Mouse (Mus musculus) heart, postnatal 25 days (tissue): ENCODE data around the gene Scpep1. TPM values are rescaled to one million over a fixed set of nuclear protein-coding genes. Genes with fewer than 3 reads are reported as not detected.

Experiments
- DNase-seq: peaks from one replicate; pipeline ENCODE4 v3.0.0; 2022; ENCODE audit warnings: low spot score
- intact Hi-C: fragments of 180-260 bp; cut with DNase I; formaldehyde crosslinking; loops from one replicate; pipeline ENCODE4 v1.15.1; 2025
- total RNA-seq, 2 experiments: library from RNA; stranded (reverse); gene quantifications; 2 replicates each; pipeline ENCODE4 v1.2.3; 2021

The Scpep1 gene
- total RNA-seq, 2 experiments from 2014 or later, result 16.8 to 20.3 TPM

DNA sequence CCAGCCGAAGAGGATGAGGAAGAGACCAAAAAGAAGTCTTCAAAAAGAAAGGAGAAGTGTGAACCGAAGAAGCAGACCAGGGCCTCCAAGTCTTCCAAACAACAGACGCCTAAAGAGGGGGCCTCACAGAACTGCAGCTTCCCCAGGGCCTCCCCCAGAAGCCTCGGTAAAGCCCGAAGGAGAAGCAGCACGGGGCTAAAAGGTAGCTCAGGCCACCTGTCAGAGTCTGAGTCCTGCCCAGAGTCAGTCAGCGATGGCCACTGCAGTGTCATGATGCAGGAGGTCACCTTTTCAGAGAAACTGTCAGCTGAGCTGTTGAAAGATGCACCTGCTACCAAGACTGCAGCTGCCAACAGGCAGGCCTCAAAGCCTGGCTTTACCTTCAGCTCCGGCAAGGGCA is 26.1 kb upstream of the Scpep1 start:
- no peak for DNase-seq
- intact Hi-C loops, result loop anchor here (10.0 kb wide), 1 partner anchor 183 kb away; no protein-coding TSS in a partner anchor

DNA sequence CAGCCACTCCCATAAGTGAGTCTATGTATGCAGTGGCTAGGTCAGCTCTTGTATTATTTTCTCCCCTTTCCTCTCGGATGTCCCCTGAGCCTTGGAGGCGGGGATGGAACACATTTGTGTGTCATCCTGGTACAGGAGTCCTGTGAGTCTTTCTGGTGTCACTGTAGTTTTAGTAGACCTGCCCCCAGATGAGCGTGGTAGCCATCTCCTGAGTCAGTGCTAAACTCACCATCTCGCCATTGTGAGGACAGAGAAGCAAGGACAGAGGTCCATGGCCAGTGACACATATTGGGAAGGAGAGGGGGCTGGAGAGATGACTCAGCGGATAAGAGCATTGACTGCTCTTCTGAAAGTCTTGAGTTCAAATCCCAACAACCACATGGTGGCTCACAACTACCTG is 21.9 kb upstream of the Scpep1 start:
- no peak for DNase-seq
- intact Hi-C loops, result no loop called here

DNA sequence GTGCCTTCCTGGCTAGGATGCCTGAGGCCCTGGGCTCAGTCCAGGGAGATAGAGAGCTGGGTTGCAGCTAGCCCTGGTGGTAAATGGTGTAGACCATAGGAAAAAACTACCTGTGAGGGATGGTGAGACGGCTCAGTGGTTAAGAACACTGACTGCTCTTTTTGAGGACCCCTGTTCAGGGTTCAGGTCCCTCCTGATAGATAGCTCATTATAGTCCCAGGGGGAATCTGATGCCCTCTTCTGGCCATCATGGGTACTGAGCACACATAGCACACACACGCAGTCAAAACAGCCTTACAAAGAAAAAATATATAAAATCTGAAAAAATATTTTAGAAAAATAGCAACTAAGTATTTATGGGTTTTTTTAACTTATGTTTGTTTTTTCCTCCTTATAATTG is 21.1 kb upstream of the Scpep1 start:
- no peak for DNase-seq
- intact Hi-C loops, result no loop called here

DNA sequence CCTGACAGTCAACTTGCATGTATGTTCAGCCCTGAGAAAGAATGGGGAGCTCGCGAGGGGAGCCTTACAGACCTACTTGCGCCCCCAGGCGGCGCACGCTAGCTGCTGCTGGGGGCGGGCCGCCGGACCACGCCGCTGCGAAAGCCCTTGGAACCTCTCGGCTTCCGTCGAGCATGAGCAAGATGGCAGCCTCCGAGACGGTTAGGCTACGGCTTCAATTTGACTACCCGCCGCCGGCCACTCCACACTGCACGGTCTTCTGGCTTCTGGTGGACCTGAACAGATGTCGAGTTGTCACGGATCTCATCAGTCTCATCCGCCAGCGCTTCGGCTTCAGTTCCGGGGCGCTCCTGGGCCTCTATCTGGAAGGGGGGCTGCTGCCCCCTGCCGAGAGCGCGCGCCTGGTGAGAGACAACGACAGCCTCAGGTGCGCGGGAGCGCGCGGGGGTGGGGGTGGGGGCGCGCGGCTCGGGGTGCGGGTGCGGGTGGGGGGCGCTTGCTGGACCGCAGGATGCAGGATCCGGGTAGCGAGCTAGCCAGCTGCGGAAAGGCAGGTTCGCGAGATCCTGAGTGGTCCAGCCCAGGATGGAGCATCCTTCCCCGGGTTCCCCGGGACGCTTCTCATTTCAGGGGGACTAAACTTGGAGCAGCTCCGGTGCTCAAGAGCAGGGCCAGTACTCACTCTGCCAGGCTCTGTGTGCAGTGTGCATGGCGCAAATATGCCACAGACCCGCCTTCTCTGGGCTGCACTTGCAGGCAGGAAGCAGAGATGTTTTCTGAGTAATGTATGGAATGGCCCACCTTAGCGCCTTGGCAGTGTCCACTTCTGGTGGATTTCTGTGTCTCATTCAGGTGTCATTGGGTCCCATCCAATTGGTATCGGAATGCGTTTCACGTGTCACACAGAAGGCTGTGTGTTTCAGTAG is 18.8 kb upstream of the Scpep1 start:
- DNase-seq, result peak; percentile 80
- intact Hi-C loops, result loop anchor here (5.0 kb wide), 1 partner anchor 127 kb away; no protein-coding TSS in a partner anchor

DNA sequence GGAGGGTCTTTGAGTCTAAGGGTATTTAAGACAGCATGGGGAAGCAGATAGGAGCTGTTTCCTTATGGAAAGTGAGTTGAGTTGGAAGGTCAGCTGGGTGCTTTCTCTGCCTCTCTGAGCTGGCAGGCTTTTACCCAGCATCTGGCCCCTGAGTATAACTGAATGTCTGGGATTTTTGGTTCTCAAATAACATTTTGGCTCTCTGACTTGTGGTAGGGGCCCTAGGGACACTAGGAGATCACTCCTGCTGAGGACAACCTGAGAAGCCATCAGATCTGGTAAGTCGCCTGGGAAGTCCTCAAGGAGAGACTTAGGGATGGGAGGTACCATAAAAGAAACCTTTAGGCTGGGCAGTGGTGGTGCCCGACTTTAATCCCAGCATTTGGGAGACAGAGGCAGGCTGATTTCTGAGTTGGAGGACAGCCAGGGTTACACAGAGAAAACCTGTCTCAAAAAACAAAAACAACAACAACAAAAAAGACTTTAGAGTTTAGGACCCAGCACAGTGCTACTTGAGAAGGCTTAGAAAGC is 15.0 kb upstream of the Scpep1 start, which contains the start of gene Coil:
Gene Coil, plus strand, starts transcription at position 51 of the 531 bp plus-strand sequence.
- intact Hi-C loops, result loop anchor here (5.0 kb wide), 1 partner anchor 123 kb away; no protein-coding TSS in a partner anchor
- peak; percentile 15 for DNase-seq

DNA sequence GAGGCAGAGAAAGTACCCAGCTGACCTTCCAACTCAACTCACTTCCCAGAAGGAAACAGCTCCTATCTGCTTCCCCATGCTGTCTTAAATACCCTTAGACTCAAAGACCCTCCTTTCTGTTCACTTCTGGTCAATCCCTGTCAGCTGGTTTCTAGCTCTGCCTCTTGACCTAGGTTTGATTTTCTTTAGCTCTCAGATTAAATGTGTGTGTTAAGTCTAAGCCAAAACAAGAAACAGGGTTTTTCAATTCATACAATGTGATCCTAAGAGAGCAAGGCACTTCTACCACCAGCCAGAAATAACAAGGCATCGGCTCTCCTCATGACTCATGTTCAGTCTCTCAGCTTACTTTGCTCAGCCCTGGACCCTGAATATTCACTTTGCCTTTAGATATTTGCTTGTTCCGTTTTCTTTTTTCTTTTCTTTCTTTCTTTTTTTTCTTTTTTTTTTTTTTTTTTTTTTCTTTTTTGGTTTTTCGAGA is 11.7 kb upstream of the Scpep1 start, which contains the start of gene Elobl:
Gene Elobl, minus strand, starts transcription at position 51 of the 481 bp plus-strand sequence.
- DNase-seq, result no peak
- intact Hi-C loops, result no loop called here

DNA sequence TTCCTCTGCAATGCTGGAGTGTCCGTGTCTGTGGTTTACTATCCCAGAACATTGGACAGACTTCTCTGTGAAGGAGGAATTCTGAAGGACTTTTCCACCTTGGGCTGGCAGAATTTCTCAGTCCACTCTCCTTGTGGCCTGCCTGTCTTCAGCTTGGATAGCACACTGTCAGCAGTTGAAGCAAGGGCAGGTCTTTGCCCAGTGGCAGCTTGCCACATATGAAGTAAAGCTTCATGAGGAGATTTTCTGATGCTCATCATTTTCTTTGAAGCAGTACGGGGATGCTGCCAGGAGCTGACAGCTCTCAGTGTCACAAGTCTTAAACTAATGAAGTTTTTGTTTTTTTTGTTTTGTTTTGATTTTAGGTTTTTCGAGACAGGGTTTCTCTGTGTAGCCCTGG is 3.6 kb upstream of the Scpep1 start:
- intact Hi-C loops, result loop anchor here (5.0 kb wide), 2 partner anchors 52 to 97 kb away; partner anchors contain the start of gene Akap1

DNA sequence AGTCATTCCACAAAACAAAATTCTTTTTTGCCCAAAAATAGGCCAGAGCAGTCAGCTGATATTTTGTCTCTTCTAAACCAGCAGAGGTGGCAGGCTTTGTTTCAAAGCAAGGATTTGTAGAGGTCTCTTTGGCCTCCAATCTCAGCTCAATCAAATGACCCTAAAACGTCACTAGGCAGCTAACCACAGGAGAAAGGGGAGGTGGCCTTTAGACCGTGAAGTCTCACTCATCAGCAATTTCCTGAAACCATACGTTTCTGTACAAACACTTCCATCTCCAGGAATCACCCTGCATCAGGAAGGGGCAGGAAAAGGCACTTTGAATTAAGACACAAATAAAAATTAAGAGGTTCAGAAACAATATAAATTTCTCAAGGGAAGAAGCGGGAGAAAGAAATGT is 462 bp downstream of the Scpep1 start:
- no peak for DNase-seq
- intact Hi-C loops, result loop anchor here (2.0 to 5.0 kb wide), 3 partner anchors 48 to 106 kb away; partner anchors contain the start of gene Akap1

More for the DNA sequence above, 3.6 kb upstream of the Scpep1 start:
- no peak for DNase-seq

DNA sequence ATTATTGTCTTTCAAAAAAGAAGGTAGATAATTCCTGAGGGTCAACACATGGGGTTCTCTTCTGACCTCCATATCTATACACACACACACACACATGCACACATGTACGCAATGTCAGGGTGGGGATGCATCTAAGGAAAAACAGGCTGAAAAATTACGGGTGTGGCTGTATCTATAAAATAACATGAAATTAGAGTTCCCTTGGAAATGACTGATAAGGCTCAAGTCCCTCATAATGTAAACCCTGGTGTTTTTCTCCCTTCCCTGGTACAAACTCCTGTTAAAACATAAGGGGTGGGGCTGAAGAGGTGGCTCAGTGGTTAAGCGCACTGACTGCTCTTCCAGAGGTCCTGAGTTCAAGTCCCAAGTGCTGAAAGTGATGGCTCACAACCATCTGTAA is 1.7 kb downstream of the Scpep1 start:
- intact Hi-C loops, result no loop called here
- DNase-seq, result no peak

DNA sequence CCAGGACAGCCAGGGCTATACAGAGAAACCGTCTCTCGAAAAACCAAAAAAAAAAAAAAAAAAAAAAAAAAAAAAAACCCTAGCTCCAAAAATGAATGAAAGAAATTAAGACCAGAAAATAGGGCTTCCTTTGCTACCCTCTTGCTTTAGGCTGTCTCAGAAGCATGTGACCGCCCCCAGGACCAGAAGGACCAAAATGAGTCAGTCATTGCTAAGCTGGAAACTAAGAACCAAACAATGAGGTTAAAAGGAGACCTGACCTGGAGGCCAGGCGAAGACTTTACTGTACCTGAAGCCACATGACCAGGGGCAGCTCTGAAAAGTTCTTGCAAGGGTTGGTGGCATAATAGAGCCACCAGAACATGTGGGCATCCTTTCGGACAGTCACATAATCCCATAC is 3.1 kb downstream of the Scpep1 start:
- intact Hi-C loops, result no loop called here
- no peak for DNase-seq

DNA sequence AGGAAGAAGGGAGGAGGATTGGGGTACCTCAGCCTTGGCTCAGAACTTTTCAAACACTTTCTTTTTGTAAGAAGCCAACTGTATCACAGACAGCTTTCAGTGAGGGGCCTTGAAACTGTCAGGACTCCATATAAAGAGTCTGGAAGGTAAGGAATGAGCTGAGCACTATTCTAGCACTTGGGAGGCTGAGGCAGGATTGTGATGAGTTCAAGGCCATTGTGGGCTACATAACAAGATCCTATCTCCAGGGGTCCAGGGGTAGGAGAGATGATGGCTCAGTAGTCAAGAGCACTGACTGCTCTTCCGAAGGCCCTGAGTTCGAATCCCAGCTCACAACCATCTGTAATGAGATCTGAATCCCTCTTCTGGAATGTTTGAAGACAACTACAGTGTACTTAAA is 3.7 kb downstream of the Scpep1 start:
- intact Hi-C loops, result no loop called here
- DNase-seq, result no peak

DNA sequence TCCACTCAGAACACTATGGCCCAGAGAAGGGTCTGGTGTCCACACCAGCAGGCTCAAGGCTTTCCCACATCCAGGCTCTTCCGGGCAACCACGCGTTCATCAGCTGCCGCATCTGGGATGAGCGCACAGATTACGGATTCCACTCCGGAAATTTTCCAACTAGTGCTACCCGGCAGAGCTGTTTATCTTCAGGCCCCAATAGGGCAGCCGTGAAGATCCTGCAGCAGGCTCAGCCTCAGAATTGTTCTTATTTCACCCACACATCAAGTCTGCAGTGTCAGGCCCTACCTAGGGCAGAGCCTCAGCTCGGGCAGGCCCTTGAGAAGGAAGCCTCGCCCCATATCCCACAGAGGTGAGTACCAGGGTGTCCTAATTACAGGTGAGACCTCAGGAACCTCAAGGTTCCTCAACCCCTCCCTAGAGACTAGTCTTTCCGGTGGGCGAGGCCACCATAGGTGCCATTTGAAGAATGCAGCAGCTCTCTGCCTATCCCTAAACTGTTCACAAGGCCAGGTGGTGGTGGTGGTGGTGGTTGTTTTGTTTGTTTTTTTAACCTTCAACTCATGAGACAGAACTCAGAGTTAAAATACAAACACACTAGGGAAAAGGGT is 4.5 kb downstream of the Scpep1 start:
- no peak for DNase-seq
- intact Hi-C loops, result no loop called here

DNA sequence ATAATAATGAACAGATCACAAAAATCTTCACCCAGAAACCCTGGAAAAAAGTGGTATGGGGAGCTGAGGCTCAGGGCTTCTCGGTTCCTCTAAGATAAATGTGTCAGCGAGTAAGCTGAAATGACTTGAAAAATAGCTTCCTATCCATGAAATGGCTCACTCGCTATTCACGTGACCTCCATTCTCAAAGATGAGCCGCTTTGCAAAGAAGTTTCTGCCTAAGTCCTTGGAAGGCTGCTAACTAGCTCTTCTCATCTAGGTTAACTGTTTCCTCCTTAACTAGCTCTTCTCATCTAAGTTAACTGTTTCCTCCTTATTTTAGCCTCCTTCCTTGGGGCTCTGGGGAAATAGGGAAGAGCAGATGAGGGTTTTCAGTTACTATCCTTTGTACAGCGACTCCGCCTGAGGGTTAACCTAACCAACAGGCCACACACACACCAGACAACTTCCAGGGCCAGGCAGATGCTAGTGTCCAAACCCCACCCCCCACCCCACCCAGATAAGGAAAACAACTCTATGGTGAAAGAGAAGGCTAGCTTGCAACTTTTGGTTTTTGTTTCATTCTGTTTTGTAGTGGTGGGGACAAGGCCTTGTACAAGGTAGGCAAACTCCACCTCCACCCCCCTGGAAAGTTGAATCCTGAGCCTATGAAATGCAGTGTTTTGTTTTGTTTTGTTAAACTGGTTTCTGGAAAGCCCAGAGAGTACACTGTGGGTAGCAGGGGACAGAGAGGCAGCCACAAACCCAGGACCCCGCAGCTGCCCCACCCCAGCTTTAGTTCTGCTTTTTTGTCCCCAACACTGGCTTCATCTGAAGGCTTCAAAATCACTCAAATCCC is 5.2 kb downstream of the Scpep1 start:
- no peak for DNase-seq

DNA sequence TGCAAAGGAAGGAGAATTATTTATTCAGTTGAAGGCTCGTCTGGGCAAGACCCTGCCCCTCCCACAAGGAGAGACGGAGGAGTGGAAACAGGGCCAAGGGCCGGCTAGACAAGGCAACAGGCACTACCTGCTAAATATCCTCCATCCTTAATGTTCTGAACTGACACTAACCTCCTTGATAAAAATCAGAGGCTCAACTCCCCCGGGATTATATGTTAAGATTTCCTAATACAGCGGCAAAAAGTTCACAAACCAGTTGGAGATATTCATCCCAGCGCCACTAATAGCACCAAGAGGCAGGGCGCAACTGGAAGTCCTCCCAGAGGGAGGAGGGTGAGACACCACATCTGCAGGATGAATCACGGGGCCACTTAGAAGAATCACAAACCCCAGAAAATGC is 6.4 kb downstream of the Scpep1 start:
- intact Hi-C loops, result no loop called here
- no peak for DNase-seq

More for the DNA sequence above, 5.2 kb downstream of the Scpep1 start:
- intact Hi-C loops, result no loop called here

DNA sequence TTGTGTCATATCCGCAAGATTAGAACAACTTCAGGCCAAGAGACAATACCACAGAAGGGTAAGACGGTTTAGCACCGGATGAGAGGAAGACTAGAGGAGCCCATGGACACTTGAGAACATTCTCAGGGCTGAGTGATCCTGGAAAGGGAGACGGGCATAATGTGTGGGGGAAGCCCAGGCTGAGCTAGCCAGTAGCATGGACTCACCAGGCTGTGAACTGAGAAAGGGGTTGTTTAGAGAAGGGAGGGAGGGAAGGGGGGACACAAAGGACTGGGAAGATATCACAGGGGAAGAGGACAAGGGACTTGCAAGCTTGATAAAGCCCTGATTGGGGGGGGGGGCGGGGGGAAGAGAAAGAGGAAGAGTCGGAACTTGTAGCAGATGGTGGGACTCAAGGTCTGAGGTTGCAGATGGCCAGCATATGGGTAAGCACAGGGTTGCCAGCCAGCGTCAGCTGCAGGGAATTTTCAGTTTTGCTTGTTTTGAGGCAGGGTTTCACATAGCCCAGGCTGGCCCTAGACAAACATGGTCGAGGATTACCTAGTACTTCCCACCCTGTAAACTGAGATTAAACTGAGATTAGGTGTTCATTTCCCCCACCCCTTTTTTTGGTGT is 9.2 kb downstream of the Scpep1 start:
- intact Hi-C loops, result no loop called here
- no peak for DNase-seq

DNA sequence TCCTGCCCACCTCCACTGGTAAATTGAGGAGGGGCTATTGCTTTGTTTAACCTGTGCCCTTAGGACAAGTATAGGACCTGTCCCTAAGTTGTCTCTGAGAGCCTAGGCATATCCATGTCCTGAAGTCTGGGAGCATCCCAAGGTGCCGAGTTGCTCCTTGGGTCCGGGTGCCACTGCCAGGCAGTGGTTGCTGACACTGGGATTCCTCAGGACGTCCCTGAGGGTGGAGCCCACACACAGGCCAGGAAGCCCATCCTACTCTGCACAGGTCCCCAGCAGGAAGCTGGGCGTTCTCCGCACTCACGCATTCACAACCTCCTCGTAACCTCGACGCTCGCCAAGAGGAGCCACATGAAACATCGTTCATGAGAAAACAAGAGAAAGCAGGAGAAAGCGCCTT is 13.8 kb downstream of the Scpep1 start:
- intact Hi-C loops, result no loop called here
- no peak for DNase-seq

DNA sequence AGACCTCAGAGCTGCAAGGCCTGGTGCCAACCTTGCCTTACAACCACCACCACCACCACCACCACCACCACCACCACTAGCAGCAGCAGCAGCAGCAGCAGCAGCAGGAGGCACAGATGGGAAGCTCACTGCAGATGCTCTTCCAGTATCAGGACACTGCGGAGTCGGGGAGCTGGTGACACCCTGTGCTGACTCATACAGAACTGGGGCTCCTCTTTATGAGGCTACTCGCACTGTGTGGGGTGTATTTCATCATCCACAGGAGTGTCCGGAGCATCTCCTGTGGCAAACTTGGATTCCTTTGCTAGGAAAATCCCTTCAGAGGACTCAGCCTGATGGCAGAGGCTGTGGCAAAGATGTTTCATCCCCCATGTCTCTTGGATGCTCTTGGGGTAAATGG is 15.6 kb downstream of the Scpep1 start:
- intact Hi-C loops, result no loop called here
- DNase-seq, result no peak

DNA sequence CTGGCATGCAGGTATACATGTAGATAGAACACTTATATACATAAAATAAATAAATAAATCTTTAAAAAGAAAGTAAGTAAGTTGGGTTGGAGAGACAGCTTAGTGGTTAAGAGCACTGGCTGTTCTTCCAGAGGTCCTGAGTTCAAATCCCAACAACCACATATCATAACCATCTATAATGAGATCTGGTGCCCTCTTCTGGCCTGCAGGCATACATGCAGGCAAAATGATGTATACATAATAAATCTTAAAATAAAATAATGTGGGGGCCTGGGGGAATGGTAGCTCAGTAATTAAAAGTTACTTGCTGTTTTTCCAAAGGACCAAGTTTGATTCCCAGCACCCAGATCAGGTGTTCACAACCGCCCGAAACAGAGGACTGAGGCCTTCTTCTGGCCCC is 16.5 kb downstream of the Scpep1 start:
- DNase-seq, result no peak
- intact Hi-C loops, result no loop called here

DNA sequence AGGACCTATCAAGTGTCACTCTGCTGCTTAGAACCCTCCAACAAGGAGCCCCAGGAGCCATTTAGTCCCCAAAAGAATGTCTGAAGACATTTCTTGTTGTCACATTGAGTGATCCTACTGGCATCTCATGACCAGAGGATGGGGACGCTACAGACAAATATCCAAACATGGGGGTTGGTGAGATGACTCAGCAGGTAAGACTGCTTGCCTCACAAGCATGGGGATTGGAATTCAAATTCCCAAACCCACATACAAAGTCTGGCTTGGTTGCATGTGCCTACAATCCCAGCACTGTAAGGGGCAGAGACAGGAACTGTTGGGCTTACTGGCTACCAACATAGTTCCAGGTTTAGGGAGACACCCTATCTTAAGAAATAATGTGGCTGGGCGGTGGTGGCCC is 17.4 kb downstream of the Scpep1 start:
- intact Hi-C loops, result no loop called here
- no peak for DNase-seq
